Mouse (Mus musculus) cortical plate, adult 2 months (tissue): ENCODE results near the gene Hhatl. TPM values are rescaled to one million over a fixed set of nuclear protein-coding genes. Genes with fewer than 3 reads are reported as not detected.

Source experiments
- H3K27ac ChIP-seq: fragments of 200-500 bp; 2 replicates; pipeline ENCODE4 v1.5.1; 2012; ENCODE audit warnings: low read length, control low read depth, inconsistent platforms; ENCODE audit not compliant: insufficient read depth
- H3K4me1 ChIP-seq: fragments of 200-500 bp; 2 replicates; pipeline ENCODE4 v1.6.1; 2011; ENCODE audit warnings: low read length; ENCODE audit not compliant: control insufficient read depth, insufficient read depth
- H3K4me3 ChIP-seq: fragments of 200-500 bp; 2 replicates; pipeline ENCODE4 v1.5.1; 2011; ENCODE audit warnings: mild to moderate bottlenecking, low read length, control low read depth; ENCODE audit not compliant: insufficient read depth
- CTCF ChIP-seq: fragments of 200-500 bp; IDR thresholded peaks from 2 replicates; pipeline ENCODE4 v1.5.1; 2011; ENCODE audit warnings: mild to moderate bottlenecking, control low read depth, low read length; ENCODE audit not compliant: insufficient read depth; ENCODE audit errors: extremely low read depth
- POLR2A ChIP-seq: fragments of 200-500 bp; IDR thresholded peaks from 2 replicates; pipeline ENCODE4 v1.6.1; 2011; ENCODE audit warnings: mild to moderate bottlenecking, low read length, control low read depth; ENCODE audit not compliant: insufficient read depth; ENCODE audit errors: extremely low read depth
- polyA plus RNA-seq: library from polyadenylated mRNA; depleted of rRNA; stranded (reverse); fragments of >200 nt; gene quantifications from 2 replicates; pipeline ENCODE4 v1.2.3, GENCODE M21; 2012

Hhatl gene
- polyA plus RNA-seq, 1 experiment = 21.2 TPM

- Histone ChIP-seq H3K27ac (peak overlapping the region; percentile 65), H3K4me3 (no peak overlapping the region), H3K4me1 (peaks cover 4% of the 10 kb centered on the region)
- no peak for TF ChIP-seq POLR2A
- no peak for TF ChIP-seq CTCF
Measured at GRCm38 (mm10) chr9:121808511-121808910, 16.2 kb upstream of the Hhatl start.

GRCm38 (mm10) chr9:121807947-121808346 is 15.6 kb upstream of the Hhatl start:
- Histone ChIP-seq H3K4me3 (no peak overlapping the region), H3K4me1 (peaks cover 4% of the 10 kb centered on the region), H3K27ac (peak overlapping the region; percentile 65)
- no peak for TF ChIP-seq CTCF
- TF ChIP-seq POLR2A = no peak

DNA sequence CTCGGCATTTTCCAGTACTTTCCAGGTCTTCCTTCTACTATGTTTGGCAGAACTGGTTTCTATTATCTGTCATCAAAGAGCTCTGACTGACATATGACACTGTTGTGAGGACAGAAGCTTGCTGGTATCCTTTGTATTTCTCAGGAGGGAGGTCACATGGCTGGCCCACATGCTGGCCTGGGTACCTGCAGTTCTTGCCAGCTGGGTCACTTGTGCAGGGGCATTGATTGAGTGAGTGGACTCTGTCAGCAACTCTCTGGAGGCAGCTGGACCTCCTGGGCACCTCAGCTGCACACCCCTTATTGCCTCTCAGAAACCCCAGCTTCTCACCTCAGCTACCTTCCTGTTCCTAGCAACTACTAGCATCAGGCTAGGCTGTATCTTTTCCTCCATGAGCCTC is 15.2 kb upstream of the Hhatl start:
- Histone ChIP-seq H3K4me1 (peaks cover 4% of the 10 kb centered on the region), H3K27ac (peak overlapping the region; percentile 65), H3K4me3 (no peak overlapping the region)
- no peak for TF ChIP-seq POLR2A
- no peak for TF ChIP-seq CTCF

DNA sequence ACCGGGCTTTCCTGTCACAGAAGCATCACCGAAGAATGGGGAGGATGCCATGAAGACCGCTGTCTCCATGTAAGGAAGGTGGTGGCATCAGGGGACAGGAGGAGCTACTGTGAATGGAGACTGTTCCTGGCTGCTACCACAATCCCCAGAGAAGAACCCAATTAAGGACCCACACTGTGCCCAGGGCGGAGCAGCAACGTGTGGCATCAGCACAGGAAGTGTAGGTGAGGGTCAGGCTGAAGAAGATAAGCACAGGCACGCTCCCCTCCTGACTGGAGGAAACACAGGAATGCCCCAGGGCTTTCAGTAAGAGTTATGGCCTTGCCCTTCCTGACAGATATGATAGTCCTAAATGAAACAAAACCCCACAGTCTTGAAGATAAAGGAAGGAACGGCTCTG is 10.4 kb upstream of the Hhatl start:
- H3K27ac ChIP-seq = no peak overlapping the region
- no peaks in the 10 kb centered on the region; the same call in 1 of the 2 replicates for H3K4me1 ChIP-seq
- no peak for TF ChIP-seq CTCF
- no peak for TF ChIP-seq POLR2A
- H3K4me3 ChIP-seq = no peak overlapping the region

- Histone ChIP-seq H3K4me1 (no peaks in the 10 kb centered on the region), H3K4me3 (no peak overlapping the region), H3K27ac (no peak overlapping the region)
- TF ChIP-seq POLR2A (no peak), CTCF (no peak)
Measured at GRCm38 (mm10) chr9:121798887-121799520, 6.7 kb upstream of the Hhatl start.

DNA sequence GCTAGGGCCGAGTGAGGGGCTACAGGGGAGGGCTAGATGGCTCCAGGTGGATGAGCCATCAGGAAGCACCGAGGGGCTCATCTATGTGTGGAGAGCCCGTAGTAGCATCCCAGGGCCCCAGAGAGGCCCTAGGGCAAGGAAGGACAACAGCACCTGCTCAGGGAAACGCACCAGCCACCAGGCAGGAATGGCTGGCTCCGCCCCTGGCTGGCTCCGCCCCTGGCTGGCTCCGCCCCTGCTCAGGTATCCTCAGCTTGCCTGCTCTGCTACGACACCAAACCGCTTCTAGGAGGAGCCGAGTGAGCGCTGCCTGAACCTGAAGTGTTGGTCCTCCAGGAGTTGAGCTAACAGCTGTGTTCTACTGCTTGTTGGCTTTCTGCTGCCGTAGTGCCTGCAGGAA is 5.4 kb upstream of the Hhatl start:
- no peak for TF ChIP-seq CTCF
- TF ChIP-seq POLR2A = no peak
- Histone ChIP-seq H3K4me3 (no peak overlapping the region), H3K4me1 (no peaks in the 10 kb centered on the region), H3K27ac (no peak overlapping the region)

DNA sequence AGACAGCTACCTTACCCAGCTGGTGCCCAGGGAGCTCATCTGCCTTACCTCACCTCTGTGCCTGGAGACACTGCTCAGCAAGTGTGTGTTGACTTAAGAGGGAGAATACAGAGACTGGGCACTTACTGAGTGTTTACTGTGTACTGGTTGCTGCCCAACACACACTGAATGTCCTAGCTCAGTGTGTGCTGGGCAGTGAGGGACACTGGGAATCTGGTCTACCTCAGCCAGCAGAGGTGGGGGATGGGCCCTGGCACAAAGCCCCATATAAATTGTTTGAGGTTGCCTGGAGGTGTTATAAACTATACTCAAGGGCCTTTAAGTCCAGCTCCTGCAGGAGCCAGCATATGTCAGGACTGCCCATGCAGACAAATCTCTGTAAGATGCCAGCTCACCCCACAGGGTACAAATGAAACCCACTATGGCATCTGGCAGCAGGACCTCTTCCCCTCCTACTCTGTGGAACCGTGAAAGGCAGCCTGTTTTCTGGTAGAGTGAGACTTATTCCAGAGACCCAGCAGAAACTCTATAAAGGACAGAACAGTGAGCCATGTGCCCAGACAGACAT is 2.7 kb upstream of the Hhatl start:
- TF ChIP-seq CTCF (no peak), POLR2A (no peak)
- Histone ChIP-seq H3K4me1 (no peaks in the 10 kb centered on the region), H3K27ac (no peak overlapping the region), H3K4me3 (no peak overlapping the region)

DNA sequence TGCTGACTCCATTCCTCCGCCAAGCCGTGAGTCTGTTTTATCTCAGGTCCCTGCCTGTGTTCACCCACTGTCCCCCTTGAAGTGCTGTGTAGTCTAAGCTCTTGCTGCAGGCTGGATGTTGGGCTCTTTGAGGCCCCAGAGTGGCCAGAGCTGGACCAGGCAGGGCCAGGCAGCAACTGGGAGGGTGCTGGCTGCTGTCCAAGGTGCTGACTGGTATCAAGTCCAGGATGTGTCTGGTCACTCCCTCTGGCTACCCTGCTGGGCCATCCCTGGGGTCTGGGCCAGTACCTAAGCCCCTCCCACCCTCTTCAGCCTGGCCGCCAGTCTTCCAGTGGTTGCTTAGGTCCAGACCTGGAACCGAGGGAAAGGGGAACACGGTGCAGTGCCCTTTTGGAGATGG is 1.1 kb downstream of the Hhatl start:
- peak overlapping the region; percentile 18; the same call in 1 of the 2 replicates for H3K4me3 ChIP-seq
- TF ChIP-seq POLR2A (no peak), CTCF (no peak)

GRCm38 (mm10) chr9:121786359-121786758 is 5.9 kb downstream of the Hhatl start:
- Histone ChIP-seq H3K4me1 (peaks cover 2% of the 10 kb centered on the region; the same call in 1 of the 2 replicates), H3K4me3 (no peak overlapping the region)
- TF ChIP-seq POLR2A = no peak
- TF ChIP-seq CTCF = no peak

More for the DNA sequence above, 1.1 kb downstream of the Hhatl start:
- Histone ChIP-seq H3K4me1 (peaks cover 2% of the 10 kb centered on the region; the same call in 1 of the 2 replicates), H3K27ac (no peak overlapping the region)

DNA sequence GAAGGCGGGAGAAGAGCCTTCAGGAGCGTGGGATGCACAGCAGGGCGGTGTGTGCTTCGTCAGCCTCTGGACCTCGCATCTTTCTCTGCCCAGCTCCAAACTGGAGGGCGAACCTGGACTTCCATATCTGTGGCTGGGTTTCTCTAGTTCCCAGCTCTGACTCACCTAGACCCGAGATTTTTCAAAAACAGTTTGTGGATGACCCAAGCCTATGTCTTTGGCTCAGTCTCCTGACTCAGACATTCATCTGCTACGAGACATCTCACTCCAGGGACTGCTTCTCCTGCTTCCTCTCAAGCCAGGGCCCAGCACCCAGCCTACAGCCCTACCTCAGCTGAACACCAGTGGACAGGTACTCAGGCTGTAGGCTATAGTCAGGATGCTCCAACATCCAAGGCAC is 7.0 kb downstream of the Hhatl start:
- Histone ChIP-seq H3K27ac (no peak overlapping the region), H3K4me1 (peaks cover 3% of the 10 kb centered on the region; the same call in 1 of the 2 replicates), H3K4me3 (no peak overlapping the region)
- TF ChIP-seq POLR2A (no peak), CTCF (no peak)

More at GRCm38 (mm10) chr9:121786359-121786758, 5.9 kb downstream of the Hhatl start:
- H3K27ac ChIP-seq = no peak overlapping the region

DNA sequence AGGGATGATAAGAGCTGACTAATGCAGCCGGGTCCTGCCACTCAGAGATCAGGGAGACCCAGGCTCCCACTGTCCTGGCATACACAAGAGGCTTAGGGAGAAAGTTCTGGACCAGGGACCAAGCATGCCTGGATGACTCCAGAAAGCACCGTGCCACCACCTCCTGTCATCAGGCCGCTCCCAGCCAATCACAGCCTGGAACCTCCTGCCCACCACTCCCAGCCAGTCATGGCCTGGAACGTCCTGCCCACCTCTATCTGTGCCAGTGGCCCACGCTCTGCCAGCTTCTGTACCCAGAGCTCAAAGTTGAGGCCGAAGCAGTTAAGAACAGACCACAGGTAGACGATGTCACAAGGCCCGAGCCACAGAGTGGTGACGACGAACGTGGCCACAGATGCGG is 7.5 kb downstream of the Hhatl start:
- no peak overlapping the region for H3K27ac ChIP-seq
- TF ChIP-seq CTCF = no peak
- no peak for TF ChIP-seq POLR2A
- no peak overlapping the region for H3K4me3 ChIP-seq
- H3K4me1 ChIP-seq = peaks cover 4% of the 10 kb centered on the region; the same call in 1 of the 2 replicates
